Mouse (Mus musculus): ENCODE data around the gene Pou3f1.

Gene Pou3f1

GRCm38 (mm10) chr4:124618599-124618998 is 38.0 kb upstream of the Pou3f1 start:
- Histone ChIP-seq H3K9me3 (ENCODE audit: low read length) (peaks cover 11% of the 10 kb centered on the region), H3K4me1 (replicated peaks; ENCODE audit: low read depth, low read length) (peaks cover 71% of the 10 kb centered on the region), H3K4me3 (replicated peaks; ENCODE audit: low read length) (no peak overlapping the region), H3K27me3 (ENCODE audit: insufficient read depth, low read length) (peaks cover 23% of the 10 kb centered on the region), H3K36me3 (ENCODE audit: insufficient read depth, low read length) (no peaks in the 10 kb centered on the region)
- no peak for TF ChIP-seq NANOG (IDR thresholded peaks at IDR 0.05; ENCODE audit: borderline replicate concordance, low read length)
- TF ChIP-seq POU5F1 (IDR thresholded peaks at IDR 0.05; ENCODE audit: borderline replicate concordance, low read length), result no peak
- TF ChIP-seq CTCF (conservative IDR thresholded peaks at IDR 0.05; ENCODE audit: low read length), result no peak

DNA sequence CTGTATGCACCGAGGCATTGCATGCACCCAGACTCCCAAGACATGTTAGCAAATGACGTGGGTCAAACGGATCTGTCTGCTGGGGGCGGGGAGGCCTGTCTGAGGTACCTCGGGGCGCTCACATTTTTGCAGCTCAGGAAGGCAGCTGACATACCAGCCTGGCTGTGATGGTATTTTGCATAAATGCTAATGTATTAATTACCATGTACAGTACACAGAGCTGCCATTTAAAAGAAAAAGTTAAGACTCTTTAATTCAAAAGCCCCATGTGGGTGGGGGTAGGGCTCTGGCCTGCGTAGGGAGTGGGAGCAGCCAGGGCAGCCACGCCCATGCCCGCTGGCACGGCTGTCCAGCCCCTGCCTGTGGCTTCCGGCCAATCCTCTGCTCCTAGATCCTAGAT is 35.2 kb upstream of the Pou3f1 start:
- Histone ChIP-seq H3K4me3 (replicated peaks; ENCODE audit: low read length) (no peak overlapping the region), H3K27me3 (ENCODE audit: insufficient read depth, low read length) (peaks cover 32% of the 10 kb centered on the region), H3K36me3 (ENCODE audit: insufficient read depth, low read length) (no peaks in the 10 kb centered on the region), H3K4me1 (replicated peaks; ENCODE audit: low read depth, low read length) (peaks cover 72% of the 10 kb centered on the region), H3K9me3 (ENCODE audit: low read length) (peaks cover 11% of the 10 kb centered on the region)
- TF ChIP-seq CTCF (conservative IDR thresholded peaks at IDR 0.05; ENCODE audit: low read length) (no peak), NANOG (IDR thresholded peaks at IDR 0.05; ENCODE audit: borderline replicate concordance, low read length) (no peak), POU5F1 (IDR thresholded peaks at IDR 0.05; ENCODE audit: borderline replicate concordance, low read length) (no peak)

DNA sequence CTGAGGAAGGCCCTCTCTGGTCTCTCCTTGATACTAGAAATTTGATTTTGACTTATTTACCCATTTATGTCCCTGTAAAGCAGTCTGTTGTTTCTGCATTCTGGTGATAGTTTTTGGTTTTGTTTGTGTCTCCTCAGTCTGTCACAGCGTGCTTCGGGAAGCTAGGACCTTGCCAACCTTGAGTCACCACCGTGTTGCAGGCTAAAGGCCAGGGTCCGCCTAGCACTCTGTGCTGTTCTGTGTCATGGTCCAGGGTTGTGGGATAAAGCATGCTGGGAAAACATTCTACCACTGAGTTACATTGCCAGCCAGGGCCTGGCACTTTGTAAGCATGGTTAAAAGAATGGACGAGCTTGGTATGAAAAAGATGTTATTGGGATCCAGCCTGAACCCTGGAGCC is 34.0 kb upstream of the Pou3f1 start:
- no peak overlapping the region for H3K4me3 ChIP-seq (replicated peaks; ENCODE audit: low read length)
- peaks cover 32% of the 10 kb centered on the region for H3K27me3 ChIP-seq (ENCODE audit: insufficient read depth, low read length)
- H3K9me3 ChIP-seq (ENCODE audit: low read length), result peaks cover 11% of the 10 kb centered on the region
- H3K4me1 ChIP-seq (replicated peaks; ENCODE audit: low read depth, low read length), result peaks cover 69% of the 10 kb centered on the region
- H3K36me3 ChIP-seq (ENCODE audit: insufficient read depth, low read length), result no peaks in the 10 kb centered on the region
- no peak for TF ChIP-seq CTCF (conservative IDR thresholded peaks at IDR 0.05; ENCODE audit: low read length)
- no peak for TF ChIP-seq POU5F1 (IDR thresholded peaks at IDR 0.05; ENCODE audit: borderline replicate concordance, low read length)
- TF ChIP-seq NANOG (IDR thresholded peaks at IDR 0.05; ENCODE audit: borderline replicate concordance, low read length), result no peak

GRCm38 (mm10) chr4:124624111-124624581 is 32.5 kb upstream of the Pou3f1 start:
- Histone ChIP-seq H3K9me3 (ENCODE audit: low read length) (peaks cover 10% of the 10 kb centered on the region), H3K27me3 (ENCODE audit: insufficient read depth, low read length) (peaks cover 27% of the 10 kb centered on the region), H3K4me1 (replicated peaks; ENCODE audit: low read depth, low read length) (peaks cover 60% of the 10 kb centered on the region), H3K4me3 (replicated peaks; ENCODE audit: low read length) (peak overlapping the region; percentile 23; the same call in 1 of the 2 replicates), H3K36me3 (ENCODE audit: insufficient read depth, low read length) (no peaks in the 10 kb centered on the region)
- TF ChIP-seq CTCF (conservative IDR thresholded peaks at IDR 0.05; ENCODE audit: low read length) (no peak), NANOG (IDR thresholded peaks at IDR 0.05; ENCODE audit: borderline replicate concordance, low read length) (no peak), POU5F1 (IDR thresholded peaks at IDR 0.05; ENCODE audit: borderline replicate concordance, low read length) (no peak)

DNA sequence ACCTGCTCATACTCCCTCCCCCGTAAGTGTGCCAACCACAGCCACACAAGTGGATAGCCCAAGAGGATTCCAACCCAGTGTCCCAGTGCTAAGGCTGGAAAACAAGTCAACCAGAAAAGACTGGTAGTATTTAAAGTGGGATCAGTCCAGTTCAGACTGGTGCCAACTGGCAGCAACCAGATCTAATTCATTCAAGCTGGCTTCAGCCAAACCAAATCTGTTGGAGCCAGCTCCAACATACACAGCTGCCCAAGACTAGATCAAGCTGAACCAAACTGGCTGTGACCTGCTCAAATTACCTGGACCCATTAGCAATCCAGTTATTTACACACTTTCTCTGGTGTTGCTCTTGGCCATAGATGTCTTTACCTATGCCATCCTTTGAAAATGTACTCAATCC is 29.8 kb upstream of the Pou3f1 start:
- no peak overlapping the region for H3K4me3 ChIP-seq (replicated peaks; ENCODE audit: low read length)
- H3K9me3 ChIP-seq (ENCODE audit: low read length), result no peaks in the 10 kb centered on the region
- TF ChIP-seq NANOG (IDR thresholded peaks at IDR 0.05; ENCODE audit: borderline replicate concordance, low read length), result no peak
- TF ChIP-seq CTCF (conservative IDR thresholded peaks at IDR 0.05; ENCODE audit: low read length), result no peak
- TF ChIP-seq POU5F1 (IDR thresholded peaks at IDR 0.05; ENCODE audit: borderline replicate concordance, low read length), result no peak
- H3K36me3 ChIP-seq (ENCODE audit: insufficient read depth, low read length), result no peaks in the 10 kb centered on the region
- peaks cover 59% of the 10 kb centered on the region for H3K4me1 ChIP-seq (replicated peaks; ENCODE audit: low read depth, low read length)
- peaks cover 18% of the 10 kb centered on the region for H3K27me3 ChIP-seq (ENCODE audit: insufficient read depth, low read length)

- no peak overlapping the region for H3K4me3 ChIP-seq (replicated peaks; ENCODE audit: low read length)
- TF ChIP-seq POU5F1 (IDR thresholded peaks at IDR 0.05; ENCODE audit: borderline replicate concordance, low read length) (no peak), NANOG (IDR thresholded peaks at IDR 0.05; ENCODE audit: borderline replicate concordance, low read length) (no peak), CTCF (conservative IDR thresholded peaks at IDR 0.05; ENCODE audit: low read length) (no peak)
- H3K36me3 ChIP-seq (ENCODE audit: insufficient read depth, low read length), result no peaks in the 10 kb centered on the region
- peaks cover 41% of the 10 kb centered on the region for H3K4me1 ChIP-seq (replicated peaks; ENCODE audit: low read depth, low read length)
- peaks cover 33% of the 10 kb centered on the region for H3K27me3 ChIP-seq (ENCODE audit: insufficient read depth, low read length)
- no peaks in the 10 kb centered on the region for H3K9me3 ChIP-seq (ENCODE audit: low read length)
Observed at GRCm38 (mm10) chr4:124631456-124631855, 25.2 kb upstream of the Pou3f1 start.

- no peaks in the 10 kb centered on the region for H3K36me3 ChIP-seq (ENCODE audit: insufficient read depth, low read length)
- TF ChIP-seq CTCF (conservative IDR thresholded peaks at IDR 0.05; ENCODE audit: low read length), result no peak
- no peak for TF ChIP-seq POU5F1 (IDR thresholded peaks at IDR 0.05; ENCODE audit: borderline replicate concordance, low read length)
- no peak for TF ChIP-seq NANOG (IDR thresholded peaks at IDR 0.05; ENCODE audit: borderline replicate concordance, low read length)
- H3K4me1 ChIP-seq (replicated peaks; ENCODE audit: low read depth, low read length), result peaks cover 39% of the 10 kb centered on the region
- peaks cover 45% of the 10 kb centered on the region for H3K27me3 ChIP-seq (ENCODE audit: insufficient read depth, low read length)
- no peak overlapping the region for H3K4me3 ChIP-seq (replicated peaks; ENCODE audit: low read length)
- no peaks in the 10 kb centered on the region for H3K9me3 ChIP-seq (ENCODE audit: low read length)
Observed at GRCm38 (mm10) chr4:124632856-124633255, 23.8 kb upstream of the Pou3f1 start.

DNA sequence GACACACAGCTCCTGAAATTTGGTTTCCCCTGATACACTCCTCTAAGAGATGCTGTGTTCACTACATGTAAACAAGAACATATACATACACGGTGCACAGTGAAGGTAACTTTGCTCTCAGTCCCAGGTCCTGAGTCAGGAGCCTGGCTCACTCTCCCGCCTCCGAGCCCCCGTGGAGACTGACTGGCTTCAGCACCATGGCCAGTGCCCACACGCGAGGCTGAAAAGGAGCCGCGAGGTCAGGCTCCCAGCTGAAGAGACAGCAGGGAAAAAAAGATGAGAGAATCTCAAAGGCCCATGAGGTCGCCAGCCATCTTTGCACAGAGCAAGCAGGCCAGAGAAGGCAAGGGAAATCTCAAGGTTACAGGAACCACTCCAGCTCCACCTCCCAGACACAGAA is 23.3 kb upstream of the Pou3f1 start:
- Histone ChIP-seq H3K4me3 (replicated peaks; ENCODE audit: low read length) (no peak overlapping the region), H3K4me1 (replicated peaks; ENCODE audit: low read depth, low read length) (peaks cover 39% of the 10 kb centered on the region), H3K9me3 (ENCODE audit: low read length) (no peaks in the 10 kb centered on the region), H3K36me3 (ENCODE audit: insufficient read depth, low read length) (no peaks in the 10 kb centered on the region), H3K27me3 (ENCODE audit: insufficient read depth, low read length) (peaks cover 49% of the 10 kb centered on the region)
- TF ChIP-seq CTCF (conservative IDR thresholded peaks at IDR 0.05; ENCODE audit: low read length) (no peak), NANOG (IDR thresholded peaks at IDR 0.05; ENCODE audit: borderline replicate concordance, low read length) (no peak), POU5F1 (IDR thresholded peaks at IDR 0.05; ENCODE audit: borderline replicate concordance, low read length) (no peak)

DNA sequence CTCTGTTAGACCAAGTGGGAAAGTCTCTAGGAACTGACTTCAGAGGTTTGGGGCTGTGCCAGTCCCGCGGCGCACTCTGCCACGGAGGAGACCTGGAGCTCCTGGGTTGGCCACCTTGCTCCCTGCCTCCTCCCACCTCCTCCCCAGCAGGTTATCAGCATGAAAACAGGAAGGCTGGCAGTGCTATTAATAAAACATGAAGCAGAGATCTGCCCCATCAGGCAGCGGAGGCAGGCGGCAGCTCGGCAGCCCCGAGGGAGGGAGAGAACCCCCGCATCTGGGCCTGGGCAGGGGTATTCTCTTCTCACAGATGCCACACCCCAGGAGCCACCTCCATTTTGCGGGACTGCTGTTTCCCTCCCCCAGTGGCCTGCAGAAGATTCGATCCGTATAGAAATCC is 16.9 kb upstream of the Pou3f1 start:
- no peak for TF ChIP-seq NANOG (IDR thresholded peaks at IDR 0.05; ENCODE audit: borderline replicate concordance, low read length)
- TF ChIP-seq CTCF (conservative IDR thresholded peaks at IDR 0.05; ENCODE audit: low read length), result no peak
- TF ChIP-seq POU5F1 (IDR thresholded peaks at IDR 0.05; ENCODE audit: borderline replicate concordance, low read length), result no peak
- Histone ChIP-seq H3K4me3 (replicated peaks; ENCODE audit: low read length) (peak overlapping the region; percentile 56), H3K9me3 (ENCODE audit: low read length) (no peaks in the 10 kb centered on the region), H3K27me3 (ENCODE audit: insufficient read depth, low read length) (peaks cover 76% of the 10 kb centered on the region), H3K36me3 (ENCODE audit: insufficient read depth, low read length) (no peaks in the 10 kb centered on the region), H3K4me1 (replicated peaks; ENCODE audit: low read depth, low read length) (peaks cover 32% of the 10 kb centered on the region)

Measured in E14TG2a.4 (cell line).